Mouse (Mus musculus) erythroblast, embryonic 14.5 days (primary cell): ENCODE measurements around the gene Celsr2.

Experiments
- GATA1 ChIP-seq: IDR thresholded peaks from 2 replicates; pipeline ENCODE4 v1.6.1; 2012; ENCODE audit warnings: low read length, inconsistent platforms, mixed read lengths
- TAL1 ChIP-seq: IDR thresholded peaks from 3 replicates; pipeline ENCODE4 v1.6.1; 2012; ENCODE audit warnings: low read length, inconsistent platforms, mixed read lengths

GRCm38 (mm10) chr3:108384425-108384824 is 30.9 kb downstream of the Celsr2 start:
- TF ChIP-seq GATA1 (no peak), TAL1 (no peak)
